ENCODE assay signal across 23 mouse cellular contexts in genomic region chr3:49706503-49706902, GRCm38 (mm10). TPM values are rescaled to one million over a fixed set of nuclear protein-coding genes. Genes with fewer than 3 reads are reported as not detected.
"Had no signal": no experiment of that assay in that cellular context is flagged by ENCODE, and none has a peak within 500 bp of the region (broad histone marks: within the 10 kb centered on the region; RNA-seq: fewer than 3 reads in every experiment).

No protein-coding gene starts in this region.

- H3K36me3 ChIP-seq: kidney, embryonic 15.5 days; limb, embryonic 12.5 days; limb, embryonic 15.5 days; neural tube, embryonic 12.5 days; neural tube, embryonic 15.5 days; stomach, embryonic 15.5 days had no signal

- ATAC-seq: liver, postnatal 0 days; lung, postnatal 0 days had no signal

- H3K9ac ChIP-seq: kidney, embryonic 15.5 days; limb, embryonic 12.5 days; limb, embryonic 15.5 days; liver, embryonic 14.5 days; liver, postnatal 0 days; lung, embryonic 14.5 days; neural tube, embryonic 12.5 days; neural tube, embryonic 15.5 days; stomach, embryonic 15.5 days had no signal

- H3K4me1 ChIP-seq: kidney, embryonic 15.5 days; limb, embryonic 12.5 days; limb, embryonic 15.5 days; neural tube, embryonic 12.5 days; neural tube, embryonic 15.5 days; stomach, embryonic 15.5 days had no signal

- H3K4me2 ChIP-seq: kidney, embryonic 15.5 days; limb, embryonic 12.5 days; limb, embryonic 15.5 days; liver, embryonic 11.5 days; lung, embryonic 14.5 days; neural tube, embryonic 12.5 days; neural tube, embryonic 15.5 days; stomach, embryonic 15.5 days had no signal

- DNase-seq: kidney, adult 11 months; kidney, adult 8-10 months; kidney, postnatal 10 days; kidney, postnatal 36 days; layer of hippocampus, postnatal 36 days; left cerebral cortex, postnatal 4 days; liver, postnatal 0 days; lung, embryonic 14.5 days; right cerebral cortex, adult 18-20 months; right cerebral cortex, postnatal 25 days; spleen, adult 18-20 months; thymus, postnatal 25 days had no signal

- H3K9me3 ChIP-seq: kidney, embryonic 15.5 days; limb, embryonic 12.5 days; limb, embryonic 15.5 days; neural tube, embryonic 12.5 days; neural tube, embryonic 15.5 days; stomach, embryonic 15.5 days had no signal

- H3K4me3 ChIP-seq: kidney, embryonic 15.5 days; left cerebral cortex, adult 2 months; limb, embryonic 12.5 days; limb, embryonic 15.5 days; neural tube, embryonic 12.5 days; neural tube, embryonic 15.5 days; stomach, embryonic 15.5 days had no signal

- H3K27ac ChIP-seq: kidney, embryonic 15.5 days; left cerebral cortex, adult 2 months; limb, embryonic 12.5 days; limb, embryonic 15.5 days; liver, embryonic 14.5 days; macrophage; neural tube, embryonic 12.5 days; neural tube, embryonic 15.5 days; stomach, embryonic 15.5 days had no signal

- H3K27me3 ChIP-seq: kidney, embryonic 15.5 days; limb, embryonic 12.5 days; limb, embryonic 15.5 days; neural tube, embryonic 12.5 days; neural tube, embryonic 15.5 days; stomach, embryonic 15.5 days had no signal

RNA-seq across cellular contexts. Expression of gene Pcdh18, which starts 50.6 kb away (rescaled TPM):
- polyA plus RNA-seq: macrophage had no signal
